Mouse (Mus musculus) limb, embryonic 10.5 days (tissue): ENCODE measurements around the gene Phlpp1. TPM values are rescaled to one million over a fixed set of nuclear protein-coding genes. Genes with fewer than 3 reads are reported as not detected.

Source experiments
- DNase-seq: peaks from one replicate; pipeline ENCODE4 v3.0.0-alpha.2; 2017; ENCODE audit warnings: low spot score
- H3K27ac ChIP-seq: fragments of 300-500 bp; sonication (generic); 2 replicates; pipeline ENCODE4 v1.5.1; 2016; ENCODE audit warnings: mild to moderate bottlenecking
- H3K27me3 ChIP-seq: fragments of 300-500 bp; sonication (generic); 2 replicates; pipeline ENCODE4 v1.6.1; 2016; ENCODE audit warnings: low read depth, mild to moderate bottlenecking; ENCODE audit not compliant: poor library complexity, severe bottlenecking
- H3K36me3 ChIP-seq: fragments of 300-500 bp; sonication (generic); 2 replicates; pipeline ENCODE4 v1.6.1; 2016; ENCODE audit warnings: mild to moderate bottlenecking, moderate library complexity
- H3K4me1 ChIP-seq: fragments of 300-500 bp; sonication (generic); 2 replicates; pipeline ENCODE4 v1.6.1; 2016
- H3K4me3 ChIP-seq: fragments of 300-500 bp; sonication (generic); 2 replicates; pipeline ENCODE4 v1.5.1; 2016; ENCODE audit warnings: mild to moderate bottlenecking, moderate library complexity
- H3K9me3 ChIP-seq: fragments of 300-500 bp; sonication (generic); replicated peaks from 2 replicates; pipeline ENCODE4 v1.6.1; 2016; ENCODE audit warnings: mild to moderate bottlenecking
- whole genome bisulfite sequencing: fragments of 180-500 bp; shearing (Covaris S2); methylation state at CpG from one replicate; pipeline ENCODE4 v1.1.7; 2016; 5-methylcytosine and 5-hydroxymethylcytosine counted together
- polyA plus RNA-seq: library from polyadenylated mRNA; unstranded; fragments of >200 nt; fragmentation: Nextera tagmentation; extraction: Ambion mirVana; gene quantifications from 2 replicates; pipeline ENCODE4 v1.2.1, GENCODE M21; 2016

Gene Phlpp1
- polyA plus RNA-seq, 1 experiment from 2014 or later: 2.8 TPM

DNA sequence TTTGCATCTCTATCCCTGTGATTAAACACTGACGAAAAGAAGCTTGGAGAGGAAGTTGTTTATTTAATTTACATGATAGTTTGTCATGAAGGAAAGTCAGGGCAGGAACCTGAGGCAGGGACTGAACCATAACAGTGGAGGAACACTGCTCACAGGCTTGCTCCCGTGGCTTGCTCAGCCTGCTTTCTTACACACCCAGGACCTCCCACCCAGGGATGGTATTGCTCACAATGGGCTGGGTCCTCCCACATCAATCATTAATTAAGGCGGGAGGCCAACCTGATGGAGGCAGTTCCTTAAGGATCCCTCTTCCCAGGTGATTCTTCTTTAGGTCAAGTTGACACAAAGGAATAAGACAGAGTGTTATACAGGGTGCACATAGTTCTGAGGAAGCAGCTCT, 19.1 kb downstream of the Phlpp1 start:
- H3K36me3 ChIP-seq: no peaks in the 10 kb centered on the region
- H3K4me3 ChIP-seq: no peak overlapping the region
- WGBS: 74% methylated on average over 3 of the region's 3 CpGs
- peaks cover 22% of the 10 kb centered on the region for H3K4me1 ChIP-seq
- H3K27ac ChIP-seq: no peak overlapping the region
- no peaks in the 10 kb centered on the region for H3K9me3 ChIP-seq
- no peaks in the 10 kb centered on the region for H3K27me3 ChIP-seq
- no peak for DNase-seq

DNA sequence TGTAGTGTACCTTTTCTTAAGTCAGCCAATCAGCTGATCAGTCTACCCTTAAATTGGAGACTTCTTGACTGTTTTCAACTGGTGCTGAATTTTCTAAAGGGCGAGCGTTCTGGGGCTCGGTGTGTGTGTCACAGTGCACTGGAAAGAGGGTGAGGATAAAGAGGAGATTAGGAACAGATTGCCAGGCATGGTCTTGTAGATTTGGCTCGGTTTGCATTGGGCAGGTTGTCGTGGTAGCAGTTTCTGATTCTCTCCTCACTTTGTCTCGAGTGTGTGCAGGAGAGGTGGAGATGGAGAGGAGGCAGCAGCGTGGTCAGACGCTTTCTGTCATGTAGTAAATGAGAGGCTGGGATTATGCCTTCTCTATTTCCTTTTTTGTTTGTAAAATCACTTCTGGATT, 20.3 kb downstream of the Phlpp1 start:
- Histone ChIP-seq H3K4me3 (no peak overlapping the region), H3K27ac (no peak overlapping the region), H3K4me1 (peaks cover 15% of the 10 kb centered on the region), H3K9me3 (no peaks in the 10 kb centered on the region), H3K36me3 (no peaks in the 10 kb centered on the region), H3K27me3 (no peaks in the 10 kb centered on the region)
- no peak for DNase-seq
- 75% methylated on average over 8 of the region's 8 CpGs for WGBS

DNA sequence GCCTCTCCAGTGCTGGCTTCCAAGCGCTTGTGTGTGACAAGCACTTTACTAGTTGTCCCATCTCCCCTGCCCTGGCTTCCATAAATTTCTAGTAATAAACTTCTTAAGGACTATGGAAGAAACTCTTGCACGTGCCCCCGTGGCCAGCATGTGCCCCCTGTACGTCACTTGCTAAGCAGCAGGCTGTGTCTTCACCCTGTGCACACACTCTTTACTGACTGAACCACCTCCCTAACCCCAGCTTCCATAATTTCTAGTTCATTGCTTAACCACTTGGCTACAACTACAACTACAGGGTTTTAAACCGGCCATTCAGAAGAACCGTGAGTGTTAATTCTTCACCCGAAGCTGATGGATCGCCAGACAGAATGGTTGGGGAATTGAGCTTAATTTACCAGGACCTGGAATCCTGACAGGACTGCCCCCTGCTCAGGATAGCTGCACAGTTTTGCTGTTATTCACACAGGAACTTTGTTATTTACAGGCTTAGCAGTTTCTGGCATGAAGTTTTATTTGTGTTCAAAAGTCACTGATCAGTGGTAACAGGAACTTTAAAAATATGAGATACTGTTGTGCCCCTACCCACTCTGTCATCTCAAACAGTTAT, 21.4 kb downstream of the Phlpp1 start:
- no peak overlapping the region for H3K4me3 ChIP-seq
- WGBS: 68% methylated on average over 8 of the region's 8 CpGs
- H3K4me1 ChIP-seq: peaks cover 15% of the 10 kb centered on the region
- no peaks in the 10 kb centered on the region for H3K27me3 ChIP-seq
- no peaks in the 10 kb centered on the region for H3K36me3 ChIP-seq
- no peak for DNase-seq
- H3K9me3 ChIP-seq: no peaks in the 10 kb centered on the region
- no peak overlapping the region for H3K27ac ChIP-seq

DNA sequence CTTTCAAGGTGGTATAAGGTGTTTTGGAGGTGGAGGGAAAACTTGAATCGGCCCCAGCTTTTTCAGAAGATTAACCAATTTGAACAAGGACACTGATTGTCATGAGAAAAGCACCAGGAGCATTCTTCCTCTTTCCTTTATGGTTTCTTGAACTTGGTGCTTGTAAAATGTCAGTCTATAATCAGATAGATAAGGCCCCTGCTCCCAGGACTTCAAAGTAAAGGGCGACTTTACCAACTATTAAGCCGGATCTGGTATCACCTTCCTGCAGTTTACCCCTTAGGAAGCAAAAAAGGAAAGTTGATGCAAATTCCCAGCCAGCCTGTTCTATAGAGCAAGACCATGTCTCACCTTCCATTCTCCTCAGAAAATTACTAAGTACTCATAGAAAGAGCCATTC, 21.9 kb downstream of the Phlpp1 start:
- Histone ChIP-seq H3K4me1 (peaks cover 15% of the 10 kb centered on the region), H3K27me3 (no peaks in the 10 kb centered on the region), H3K4me3 (no peak overlapping the region), H3K9me3 (no peaks in the 10 kb centered on the region), H3K27ac (no peak overlapping the region), H3K36me3 (no peaks in the 10 kb centered on the region)
- 49% methylated on average over 3 of the region's 3 CpGs for WGBS
- DNase-seq: no peak

- Histone ChIP-seq H3K27me3 (no peaks in the 10 kb centered on the region), H3K4me3 (no peak overlapping the region), H3K4me1 (peaks cover 19% of the 10 kb centered on the region), H3K27ac (no peak overlapping the region), H3K9me3 (no peaks in the 10 kb centered on the region), H3K36me3 (no peaks in the 10 kb centered on the region)
- WGBS: 53% methylated on average over 3 of the region's 3 CpGs
- no peak for DNase-seq
These were observed 22.7 kb downstream of the Phlpp1 start for GRCm38 (mm10) chr1:106194263-106194662.

- Histone ChIP-seq H3K4me3 (no peak overlapping the region), H3K27me3 (no peaks in the 10 kb centered on the region), H3K36me3 (no peaks in the 10 kb centered on the region), H3K9me3 (no peaks in the 10 kb centered on the region), H3K27ac (no peak overlapping the region), H3K4me1 (peaks cover 23% of the 10 kb centered on the region)
- DNase-seq: no peak
- WGBS: 82% methylated on average over 5 of the region's 5 CpGs
These were observed 26.4 kb downstream of the Phlpp1 start for GRCm38 (mm10) chr1:106197991-106198390.

GRCm38 (mm10) chr1:106199109-106199508, 27.6 kb downstream of the Phlpp1 start:
- Histone ChIP-seq H3K4me1 (peaks cover 15% of the 10 kb centered on the region), H3K27ac (no peak overlapping the region), H3K27me3 (no peaks in the 10 kb centered on the region), H3K36me3 (no peaks in the 10 kb centered on the region), H3K9me3 (no peaks in the 10 kb centered on the region), H3K4me3 (no peak overlapping the region)
- 91% methylated on average over 4 of the region's 4 CpGs for WGBS
- DNase-seq: no peak

DNA sequence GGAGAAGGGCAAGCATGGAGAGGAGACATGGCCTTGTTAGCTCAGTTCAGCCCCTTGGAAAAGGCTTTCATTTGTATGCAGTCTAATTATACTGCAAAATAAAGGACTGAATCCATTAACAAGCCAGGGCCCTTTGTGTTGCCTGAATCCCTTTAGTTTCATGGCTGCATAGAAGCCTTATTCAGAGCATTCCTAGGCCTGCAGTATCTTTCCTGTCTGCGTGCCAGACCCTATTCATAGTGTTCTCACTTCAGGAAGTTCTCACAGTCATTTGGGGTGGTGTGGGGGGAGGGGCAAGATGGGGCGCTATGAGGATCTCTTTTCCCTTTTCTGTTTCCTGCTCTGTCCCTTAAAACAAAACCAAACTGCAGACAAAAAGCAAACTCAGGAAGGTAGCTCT, 28.1 kb downstream of the Phlpp1 start:
- 49% methylated on average over 2 of the region's 2 CpGs for WGBS
- no peak for DNase-seq

GRCm38 (mm10) chr1:106201025-106201424, 29.5 kb downstream of the Phlpp1 start:
- Histone ChIP-seq H3K27me3 (no peaks in the 10 kb centered on the region), H3K4me3 (no peak overlapping the region), H3K4me1 (peaks cover 18% of the 10 kb centered on the region), H3K27ac (no peak overlapping the region), H3K9me3 (no peaks in the 10 kb centered on the region), H3K36me3 (no peaks in the 10 kb centered on the region)
- WGBS: 97% methylated on average over 1 of the region's 1 CpGs
- no peak for DNase-seq

More for the DNA sequence above, 28.1 kb downstream of the Phlpp1 start:
- Histone ChIP-seq H3K9me3 (no peaks in the 10 kb centered on the region), H3K4me3 (no peak overlapping the region), H3K27me3 (no peaks in the 10 kb centered on the region), H3K27ac (no peak overlapping the region), H3K36me3 (no peaks in the 10 kb centered on the region), H3K4me1 (peaks cover 18% of the 10 kb centered on the region)

GRCm38 (mm10) chr1:106201929-106202328, 30.4 kb downstream of the Phlpp1 start:
- no peak overlapping the region for H3K27ac ChIP-seq
- H3K4me1 ChIP-seq: peaks cover 18% of the 10 kb centered on the region
- H3K36me3 ChIP-seq: no peaks in the 10 kb centered on the region
- 77% methylated on average over 4 of the region's 4 CpGs for WGBS
- H3K4me3 ChIP-seq: no peak overlapping the region
- H3K27me3 ChIP-seq: no peaks in the 10 kb centered on the region
- no peak for DNase-seq
- no peaks in the 10 kb centered on the region for H3K9me3 ChIP-seq

- Histone ChIP-seq H3K9me3 (no peaks in the 10 kb centered on the region), H3K36me3 (no peaks in the 10 kb centered on the region), H3K27ac (no peak overlapping the region), H3K4me3 (no peak overlapping the region), H3K4me1 (peaks cover 29% of the 10 kb centered on the region), H3K27me3 (no peaks in the 10 kb centered on the region)
- no peak for DNase-seq
- WGBS: 76% methylated on average over 3 of the region's 3 CpGs
These were observed 32.4 kb downstream of the Phlpp1 start for GRCm38 (mm10) chr1:106203942-106204341.

DNA sequence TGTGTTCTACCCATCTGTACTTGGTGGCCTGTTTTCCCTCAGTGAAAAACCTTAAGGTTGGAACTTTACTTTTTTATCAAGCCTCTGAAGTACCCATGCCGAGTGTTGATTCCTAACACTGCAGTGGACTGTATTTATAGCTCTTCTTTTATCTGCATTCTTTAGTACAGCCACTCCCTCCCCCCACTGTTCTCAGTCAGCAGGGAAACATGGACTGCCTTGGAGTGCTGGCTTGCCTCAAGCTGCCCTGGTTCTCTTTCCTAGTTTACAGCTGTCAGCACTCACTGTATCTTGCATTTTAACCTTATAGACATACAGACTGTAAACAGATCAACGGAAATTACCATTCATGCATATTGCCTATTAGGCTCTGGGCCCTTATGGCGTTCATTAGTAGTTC, 32.8 kb downstream of the Phlpp1 start:
- DNase-seq: no peak
- no peak overlapping the region for H3K27ac ChIP-seq
- no peaks in the 10 kb centered on the region for H3K27me3 ChIP-seq
- 43% methylated on average over 3 of the region's 3 CpGs for WGBS
- peaks cover 26% of the 10 kb centered on the region for H3K4me1 ChIP-seq
- H3K4me3 ChIP-seq: no peak overlapping the region
- H3K36me3 ChIP-seq: no peaks in the 10 kb centered on the region
- H3K9me3 ChIP-seq: no peaks in the 10 kb centered on the region

DNA sequence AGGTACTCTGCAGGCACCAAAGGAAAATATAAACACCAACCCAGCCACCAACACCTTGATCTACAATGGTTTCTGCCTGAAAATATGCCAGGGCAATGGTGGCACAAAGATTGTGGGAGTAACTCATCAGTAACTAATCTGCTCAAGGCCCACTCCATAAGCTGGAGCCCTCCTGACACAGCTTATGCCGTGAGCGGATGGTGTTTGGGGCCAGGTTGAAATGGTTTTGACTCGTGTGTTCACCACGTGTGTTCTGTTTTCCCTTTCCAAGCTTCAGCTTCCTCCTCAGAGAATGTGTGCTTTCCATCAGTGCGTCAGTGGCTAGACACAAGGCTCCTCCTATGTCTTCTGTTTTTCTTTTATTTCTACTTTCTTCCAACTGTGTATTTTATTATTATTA, 37.0 kb downstream of the Phlpp1 start:
- Histone ChIP-seq H3K4me1 (peaks cover 17% of the 10 kb centered on the region), H3K4me3 (no peak overlapping the region), H3K27me3 (no peaks in the 10 kb centered on the region), H3K36me3 (no peaks in the 10 kb centered on the region), H3K27ac (no peak overlapping the region), H3K9me3 (no peaks in the 10 kb centered on the region)
- DNase-seq: no peak
- 60% methylated on average over 5 of the region's 5 CpGs for WGBS

GRCm38 (mm10) chr1:106210461-106210860, 38.9 kb downstream of the Phlpp1 start:
- no peaks in the 10 kb centered on the region for H3K36me3 ChIP-seq
- H3K27ac ChIP-seq: no peak overlapping the region
- WGBS: 76% methylated on average over 3 of the region's 3 CpGs

More at GRCm38 (mm10) chr1:106210461-106210860, 38.9 kb downstream of the Phlpp1 start:
- no peaks in the 10 kb centered on the region for H3K27me3 ChIP-seq
- no peak for DNase-seq
- H3K4me1 ChIP-seq: peaks cover 12% of the 10 kb centered on the region; the same call in 1 of the 2 replicates
- no peak overlapping the region for H3K4me3 ChIP-seq
- no peaks in the 10 kb centered on the region for H3K9me3 ChIP-seq
